Mouse (Mus musculus): Measurements from ENCODE around the gene Spred2.

DNA sequence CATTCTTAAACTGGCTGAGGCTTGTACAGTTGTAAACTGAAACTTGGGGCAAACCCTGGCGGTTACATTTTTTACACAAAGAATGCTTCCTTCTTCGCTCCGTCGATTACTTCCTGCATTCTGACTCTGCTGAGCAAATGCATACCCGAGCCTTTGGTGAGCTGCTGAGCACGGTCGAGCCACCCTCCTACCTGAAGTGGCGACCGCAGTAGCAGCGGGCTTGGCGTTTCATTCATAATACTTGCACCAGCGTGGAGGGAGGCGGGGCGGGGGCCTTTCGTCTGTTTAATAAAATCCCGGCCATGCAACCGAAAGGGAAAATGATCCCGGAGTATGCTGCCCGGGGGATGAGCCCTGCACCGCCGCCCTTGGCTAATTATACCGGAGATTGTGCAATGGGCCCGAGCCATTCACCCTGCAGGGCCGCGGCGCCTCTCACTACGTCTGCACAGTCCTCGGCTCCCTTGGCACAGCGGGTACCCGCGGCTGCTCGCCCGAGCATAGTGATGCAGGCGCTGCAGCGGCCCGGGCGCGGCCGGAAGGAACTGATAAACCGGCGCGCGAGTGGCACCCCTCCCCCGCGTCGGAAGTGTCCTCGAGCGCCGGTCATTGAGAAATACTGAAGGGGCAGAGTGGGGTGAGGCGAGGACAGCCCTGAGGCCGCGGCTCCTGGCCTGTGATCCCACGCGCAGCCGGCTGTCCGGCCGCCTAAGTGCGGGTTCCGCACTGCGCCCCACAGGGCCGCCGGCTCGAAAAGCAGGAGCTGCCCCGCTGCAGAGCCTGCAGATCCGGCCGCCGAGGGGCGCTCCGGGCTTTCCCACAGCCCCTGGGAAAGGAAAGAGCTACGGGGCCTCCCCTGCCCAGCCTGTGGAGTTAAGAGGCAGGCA, 4.1 kb upstream of the Spred2 start:
- TF ChIP-seq CTCF (IDR thresholded peaks at IDR 0.05; ENCODE audit: insufficient read depth, low read depth, low read length) (peak; percentile 43; the same call in 1 of the 2 replicates), POLR2A (IDR thresholded peaks at IDR 0.05; ENCODE audit: insufficient read depth, low read depth, low read length) (peak; percentile 33; the same call in 1 of the 2 replicates)
